Mouse (Mus musculus) liver, embryonic 14.5 days (tissue): ENCODE measurements around the gene Dennd1a.

Source experiments
- CTCF ChIP-seq: IDR thresholded peaks from 2 replicates; pipeline ENCODE4 v1.5.1; 2016; ENCODE audit warnings: antibody characterized with exemption, low read depth, control low read depth
- EP300 ChIP-seq: IDR thresholded peaks from 2 replicates; pipeline ENCODE4 v1.6.1; 2016; ENCODE audit warnings: antibody characterized with exemption, low read depth

GRCm38 (mm10) chr2:37790738-37791137 lies 496.5 kb downstream of the Dennd1a start:
- TF ChIP-seq EP300 (no peak), CTCF (no peak)
